Mouse (Mus musculus): Measurements from ENCODE around the gene Lrmp.

- TF ChIP-seq ETS1 (conservative IDR thresholded peaks at IDR 0.05; ENCODE audit: low read depth, low read length) (no peak), ZKSCAN1 (IDR thresholded peaks at IDR 0.05; ENCODE audit: borderline replicate concordance, low read depth, low read length) (no peak), CTCF (conservative IDR thresholded peaks at IDR 0.05 in 1 of 2, IDR thresholded peaks at IDR 0.05 in 1 of 2; ENCODE audit: low read depth in 2 of 2, low read length in 2 of 2) (no peak), USF1 (IDR thresholded peaks at IDR 0.05; ENCODE audit: low read depth, low read length) (no peak), CHD2 (IDR thresholded peaks at IDR 0.05; ENCODE audit: low read length) (no peak), TBP (conservative IDR thresholded peaks at IDR 0.05; ENCODE audit: low read depth, low read length) (no peak), CHD1 (IDR thresholded peaks at IDR 0.05; ENCODE audit: low read depth, low read length) (no peak), TCF12 (IDR thresholded peaks at IDR 0.05; ENCODE audit: low read depth, low read length) (no peak)
Measured at GRCm38 (mm10) chr6:145193038-145193437, 77.6 kb downstream of the Lrmp start.

Measured in CH12.LX (cell line).